Mouse (Mus musculus): ENCODE measurements around the gene Myt1l. TPM values are rescaled to one million over a fixed set of nuclear protein-coding genes. Genes with fewer than 3 reads are reported as not detected.

Myt1l gene
- polyA plus RNA-seq, 1 experiment from 2014 or later = 1.9 TPM

DNA sequence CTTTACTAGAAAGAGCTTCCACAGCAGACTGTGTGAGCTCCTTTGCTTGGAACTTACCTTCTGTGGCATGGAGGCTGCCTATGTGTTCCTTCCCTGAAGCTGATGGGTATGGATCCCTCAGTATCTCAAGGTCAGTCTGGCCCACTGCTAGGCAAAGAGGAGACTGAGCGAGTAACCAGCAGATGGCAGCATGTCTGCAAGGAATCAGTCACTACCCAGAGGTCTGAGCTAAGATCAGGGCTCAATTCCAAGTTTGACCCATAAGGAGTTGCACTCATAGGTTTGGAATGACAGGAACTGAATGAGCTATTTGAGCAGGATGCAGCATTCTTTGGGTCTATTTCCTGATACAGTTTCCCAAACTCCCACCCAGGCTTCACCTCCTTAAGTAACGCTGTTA is 378.9 kb downstream of the Myt1l start:
- Histone ChIP-seq H3K27ac (ENCODE audit: low read length) (no peak overlapping the region), H3K36me3 (ENCODE audit: control insufficient read depth, insufficient read depth, low read length) (no peaks in the 10 kb centered on the region), H3K4me3 (replicated peaks; ENCODE audit: low read length) (no peak overlapping the region), H3K9me3 (replicated peaks; ENCODE audit: control insufficient read depth, low read length) (no peaks in the 10 kb centered on the region), H3K4me1 (ENCODE audit: control insufficient read depth, insufficient read depth, low read length) (0 out of 2 replicates have a peak, but pooled peaks cover 9% of the 10 kb centered on the region), H3K9ac (ENCODE audit: low read length) (no peak overlapping the region), H3K4me2 (ENCODE audit: low read depth, low read length) (no peak overlapping the region), H3K27me3 (ENCODE audit: control insufficient read depth, insufficient read depth, low read length) (no peaks in the 10 kb centered on the region)
- 24% methylated on average over 2 of the region's 2 CpGs for WGBS
- peak; percentile 84; the same call in 1 of the 2 replicates for ATAC-seq (ENCODE audit: insufficient read depth, low FRiP score)

DNA sequence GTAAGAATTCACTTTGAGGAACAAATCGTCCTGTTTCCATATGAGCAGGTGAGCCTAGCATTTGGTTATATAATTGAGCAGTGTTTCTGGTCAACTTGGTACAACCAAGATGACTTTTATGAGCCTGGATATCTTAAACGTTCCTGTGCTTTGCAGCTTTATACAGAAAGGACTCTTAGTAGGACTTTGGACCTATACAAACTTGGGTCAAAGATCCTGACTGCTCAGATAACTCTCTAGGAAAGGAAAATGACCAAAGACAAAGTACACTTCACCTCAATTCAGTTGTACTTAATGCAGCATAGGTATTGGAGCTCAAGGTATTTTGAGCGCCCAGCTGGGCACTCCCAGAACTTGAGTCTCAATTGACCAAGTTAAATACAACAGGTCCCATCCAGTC is 388.0 kb downstream of the Myt1l start:
- Histone ChIP-seq H3K27ac (ENCODE audit: low read length) (no peak overlapping the region), H3K9ac (ENCODE audit: low read length) (no peak overlapping the region), H3K27me3 (ENCODE audit: control insufficient read depth, insufficient read depth, low read length) (no peaks in the 10 kb centered on the region), H3K9me3 (replicated peaks; ENCODE audit: control insufficient read depth, low read length) (no peaks in the 10 kb centered on the region), H3K4me2 (ENCODE audit: low read depth, low read length) (no peak overlapping the region), H3K4me3 (replicated peaks; ENCODE audit: low read length) (no peak overlapping the region), H3K36me3 (ENCODE audit: control insufficient read depth, insufficient read depth, low read length) (no peaks in the 10 kb centered on the region), H3K4me1 (ENCODE audit: control insufficient read depth, insufficient read depth, low read length) (no peaks in the 10 kb centered on the region)
- WGBS = 84% methylated on average over 3 of the region's 3 CpGs
- ATAC-seq (ENCODE audit: insufficient read depth, low FRiP score) = no peak

- no peak for ATAC-seq (ENCODE audit: insufficient read depth, low FRiP score)
- no peaks in the 10 kb centered on the region for H3K36me3 ChIP-seq (ENCODE audit: control insufficient read depth, insufficient read depth, low read length)
- no peak overlapping the region for H3K9ac ChIP-seq (ENCODE audit: low read length)
- H3K27me3 ChIP-seq (ENCODE audit: control insufficient read depth, insufficient read depth, low read length) = no peaks in the 10 kb centered on the region
- H3K9me3 ChIP-seq (replicated peaks; ENCODE audit: control insufficient read depth, low read length) = no peaks in the 10 kb centered on the region
- no peaks in the 10 kb centered on the region for H3K4me1 ChIP-seq (ENCODE audit: control insufficient read depth, insufficient read depth, low read length)
- no peak overlapping the region for H3K4me2 ChIP-seq (ENCODE audit: low read depth, low read length)
- WGBS = 86% methylated on average over 6 of the region's 6 CpGs
- no peak overlapping the region for H3K27ac ChIP-seq (ENCODE audit: low read length)
- no peak overlapping the region for H3K4me3 ChIP-seq (replicated peaks; ENCODE audit: low read length)
These were observed 388.6 kb downstream of the Myt1l start for GRCm38 (mm10) chr12:29916807-29917206.

GRCm38 (mm10) chr12:29920298-29920697 is 392.1 kb downstream of the Myt1l start:
- no peak overlapping the region for H3K9ac ChIP-seq (ENCODE audit: low read length)
- H3K4me2 ChIP-seq (ENCODE audit: low read depth, low read length) = no peak overlapping the region
- WGBS = 61% methylated on average over 7 of the region's 7 CpGs
- H3K27ac ChIP-seq (ENCODE audit: low read length) = no peak overlapping the region
- no peak overlapping the region for H3K4me3 ChIP-seq (replicated peaks; ENCODE audit: low read length)
- H3K27me3 ChIP-seq (ENCODE audit: control insufficient read depth, insufficient read depth, low read length) = no peaks in the 10 kb centered on the region
- ATAC-seq (ENCODE audit: insufficient read depth, low FRiP score) = no peak
- H3K9me3 ChIP-seq (replicated peaks; ENCODE audit: control insufficient read depth, low read length) = no peaks in the 10 kb centered on the region
- H3K4me1 ChIP-seq (ENCODE audit: control insufficient read depth, insufficient read depth, low read length) = no peaks in the 10 kb centered on the region
- no peaks in the 10 kb centered on the region for H3K36me3 ChIP-seq (ENCODE audit: control insufficient read depth, insufficient read depth, low read length)

DNA sequence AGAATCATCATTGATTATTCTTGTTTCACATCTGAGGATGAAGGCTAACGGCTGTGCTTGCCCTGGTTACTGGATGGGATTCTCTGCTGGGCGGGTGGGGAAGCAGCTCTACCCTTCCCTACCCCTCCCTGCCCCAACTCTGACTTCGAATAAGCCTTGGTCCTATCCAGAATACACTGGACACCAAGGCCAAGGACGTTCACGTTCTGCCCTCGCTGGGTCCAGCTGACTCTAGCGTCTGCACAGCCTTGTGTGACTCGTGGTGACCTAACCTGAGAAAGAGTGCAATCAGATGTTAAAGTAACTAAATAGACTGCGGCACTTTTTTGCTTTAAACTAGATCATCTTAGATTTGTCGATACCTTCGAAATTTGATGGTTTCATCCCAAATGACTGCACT is 393.3 kb downstream of the Myt1l start:
- 79% methylated on average over 11 of the region's 11 CpGs for WGBS
- Histone ChIP-seq H3K36me3 (ENCODE audit: control insufficient read depth, insufficient read depth, low read length) (no peaks in the 10 kb centered on the region), H3K9ac (ENCODE audit: low read length) (no peak overlapping the region), H3K4me2 (ENCODE audit: low read depth, low read length) (no peak overlapping the region), H3K27ac (ENCODE audit: low read length) (no peak overlapping the region), H3K4me3 (replicated peaks; ENCODE audit: low read length) (no peak overlapping the region), H3K9me3 (replicated peaks; ENCODE audit: control insufficient read depth, low read length) (no peaks in the 10 kb centered on the region), H3K4me1 (ENCODE audit: control insufficient read depth, insufficient read depth, low read length) (no peaks in the 10 kb centered on the region), H3K27me3 (ENCODE audit: control insufficient read depth, insufficient read depth, low read length) (no peaks in the 10 kb centered on the region)
- no peak for ATAC-seq (ENCODE audit: insufficient read depth, low FRiP score)

GRCm38 (mm10) chr12:29926896-29927295 is 398.7 kb downstream of the Myt1l start:
- Histone ChIP-seq H3K4me1 (ENCODE audit: control insufficient read depth, insufficient read depth, low read length) (no peaks in the 10 kb centered on the region), H3K4me2 (ENCODE audit: low read depth, low read length) (no peak overlapping the region), H3K4me3 (replicated peaks; ENCODE audit: low read length) (no peak overlapping the region), H3K9me3 (replicated peaks; ENCODE audit: control insufficient read depth, low read length) (no peaks in the 10 kb centered on the region), H3K27ac (ENCODE audit: low read length) (no peak overlapping the region), H3K9ac (ENCODE audit: low read length) (no peak overlapping the region), H3K27me3 (ENCODE audit: control insufficient read depth, insufficient read depth, low read length) (no peaks in the 10 kb centered on the region), H3K36me3 (ENCODE audit: control insufficient read depth, insufficient read depth, low read length) (no peaks in the 10 kb centered on the region)
- ATAC-seq (ENCODE audit: insufficient read depth, low FRiP score) = no peak
- 36% methylated on average over 3 of the region's 3 CpGs for WGBS

- Histone ChIP-seq H3K4me3 (replicated peaks; ENCODE audit: low read length) (no peak overlapping the region), H3K4me1 (ENCODE audit: control insufficient read depth, insufficient read depth, low read length) (no peaks in the 10 kb centered on the region), H3K9ac (ENCODE audit: low read length) (no peak overlapping the region), H3K27me3 (ENCODE audit: control insufficient read depth, insufficient read depth, low read length) (no peaks in the 10 kb centered on the region), H3K9me3 (replicated peaks; ENCODE audit: control insufficient read depth, low read length) (no peaks in the 10 kb centered on the region), H3K4me2 (ENCODE audit: low read depth, low read length) (no peak overlapping the region), H3K36me3 (ENCODE audit: control insufficient read depth, insufficient read depth, low read length) (no peaks in the 10 kb centered on the region), H3K27ac (ENCODE audit: low read length) (no peak overlapping the region)
- 53% methylated on average over 1 of the region's 1 CpGs for WGBS
- ATAC-seq (ENCODE audit: insufficient read depth, low FRiP score) = no peak
These were observed 402.4 kb downstream of the Myt1l start for GRCm38 (mm10) chr12:29930591-29930990.

DNA sequence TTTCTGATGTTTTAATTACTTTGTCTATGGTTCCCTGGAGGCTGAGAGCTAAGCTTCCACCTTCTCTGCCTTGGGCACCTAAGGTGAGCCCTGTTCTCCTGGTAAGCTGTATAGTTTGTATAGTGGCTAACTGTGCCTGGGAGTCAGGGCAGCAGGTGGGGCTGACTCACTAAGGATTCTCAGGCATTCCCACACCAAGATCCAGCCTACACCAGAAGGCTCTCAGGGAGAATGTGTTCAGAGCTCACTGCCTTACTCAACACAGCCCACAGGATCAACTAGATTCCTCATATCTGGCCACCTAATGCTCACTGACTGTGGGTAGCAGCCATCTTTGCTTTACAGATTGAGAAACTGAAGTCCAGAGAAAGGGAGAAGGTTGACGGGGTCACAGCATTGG is 404.8 kb downstream of the Myt1l start:
- no peaks in the 10 kb centered on the region for H3K4me1 ChIP-seq (ENCODE audit: control insufficient read depth, insufficient read depth, low read length)
- 87% methylated on average over 1 of the region's 1 CpGs for WGBS
- no peak overlapping the region for H3K4me3 ChIP-seq (replicated peaks; ENCODE audit: low read length)
- no peaks in the 10 kb centered on the region for H3K9me3 ChIP-seq (replicated peaks; ENCODE audit: control insufficient read depth, low read length)
- H3K9ac ChIP-seq (ENCODE audit: low read length) = no peak overlapping the region
- H3K4me2 ChIP-seq (ENCODE audit: low read depth, low read length) = no peak overlapping the region
- H3K27me3 ChIP-seq (ENCODE audit: control insufficient read depth, insufficient read depth, low read length) = no peaks in the 10 kb centered on the region
- H3K36me3 ChIP-seq (ENCODE audit: control insufficient read depth, insufficient read depth, low read length) = no peaks in the 10 kb centered on the region
- H3K27ac ChIP-seq (ENCODE audit: low read length) = no peak overlapping the region
- no peak for ATAC-seq (ENCODE audit: insufficient read depth, low FRiP score)

DNA sequence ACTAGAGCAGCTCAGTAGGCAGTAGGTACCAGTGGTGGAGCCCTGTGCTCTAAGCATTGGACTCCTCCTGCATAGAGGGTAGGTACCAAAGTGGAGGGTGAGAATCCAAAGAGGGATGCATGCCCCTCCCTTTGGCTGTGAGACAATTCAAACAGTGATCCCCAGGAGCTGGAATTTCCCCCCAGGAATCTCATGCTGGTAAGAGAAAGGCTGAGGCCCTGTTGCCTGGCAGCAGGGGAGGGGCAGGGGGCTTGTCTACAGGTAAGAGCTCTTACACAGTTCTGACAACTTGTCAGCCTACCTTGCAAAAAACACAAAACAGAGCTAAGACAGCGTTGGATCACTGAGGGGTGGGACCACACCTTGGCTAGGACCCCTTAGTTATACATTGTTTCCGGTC is 405.3 kb downstream of the Myt1l start:
- no peak overlapping the region for H3K4me2 ChIP-seq (ENCODE audit: low read depth, low read length)
- no peaks in the 10 kb centered on the region for H3K27me3 ChIP-seq (ENCODE audit: control insufficient read depth, insufficient read depth, low read length)
- no peak overlapping the region for H3K4me3 ChIP-seq (replicated peaks; ENCODE audit: low read length)
- H3K4me1 ChIP-seq (ENCODE audit: control insufficient read depth, insufficient read depth, low read length) = no peaks in the 10 kb centered on the region
- ATAC-seq (ENCODE audit: insufficient read depth, low FRiP score) = no peak
- no peaks in the 10 kb centered on the region for H3K36me3 ChIP-seq (ENCODE audit: control insufficient read depth, insufficient read depth, low read length)
- 58% methylated on average over 2 of the region's 2 CpGs for WGBS
- no peaks in the 10 kb centered on the region for H3K9me3 ChIP-seq (replicated peaks; ENCODE audit: control insufficient read depth, low read length)
- H3K27ac ChIP-seq (ENCODE audit: low read length) = no peak overlapping the region
- no peak overlapping the region for H3K9ac ChIP-seq (ENCODE audit: low read length)

- Histone ChIP-seq H3K4me2 (ENCODE audit: low read depth, low read length) (no peak overlapping the region), H3K4me1 (ENCODE audit: control insufficient read depth, insufficient read depth, low read length) (no peaks in the 10 kb centered on the region), H3K36me3 (ENCODE audit: control insufficient read depth, insufficient read depth, low read length) (no peaks in the 10 kb centered on the region), H3K9me3 (replicated peaks; ENCODE audit: control insufficient read depth, low read length) (no peaks in the 10 kb centered on the region), H3K9ac (ENCODE audit: low read length) (no peak overlapping the region), H3K27me3 (ENCODE audit: control insufficient read depth, insufficient read depth, low read length) (no peaks in the 10 kb centered on the region), H3K4me3 (replicated peaks; ENCODE audit: low read length) (no peak overlapping the region), H3K27ac (ENCODE audit: low read length) (no peak overlapping the region)
- WGBS = 68% methylated on average over 8 of the region's 8 CpGs
- no peak for ATAC-seq (ENCODE audit: insufficient read depth, low FRiP score)
These were observed 406.0 kb downstream of the Myt1l start for GRCm38 (mm10) chr12:29934120-29934581.

Data from stomach, embryonic 16.5 days (tissue).